In genomic region chr11:121216831-121217230, GRCm38 (mm10) we compare ENCODE assay signal across 26 mouse cellular contexts.
"Had no signal": no experiment of that assay in that cellular context is flagged by ENCODE, and none has a peak within 500 bp of the region (broad histone marks: within the 10 kb centered on the region; RNA-seq: fewer than 3 reads in every experiment).

No protein-coding gene starts in this region.

- H3K4me2 ChIP-seq: heart, embryonic 11.5 days; heart, embryonic 13.5 days; heart, embryonic 15.5 days; hindbrain, embryonic 13.5 days; hindbrain, embryonic 15.5 days; kidney, embryonic 15.5 days; limb, embryonic 13.5 days; limb, embryonic 15.5 days; liver, embryonic 12.5 days had no signal

- H3K27ac ChIP-seq: heart, adult 2 months; heart, embryonic 13.5 days; heart, embryonic 15.5 days; hindbrain, embryonic 13.5 days; hindbrain, embryonic 15.5 days; hindbrain, postnatal 0 days; kidney, embryonic 15.5 days; kidney, postnatal 0 days; limb, embryonic 13.5 days; limb, embryonic 15.5 days; liver, embryonic 12.5 days; liver, embryonic 14.5 days had no signal

- DNase-seq: forebrain, postnatal 0 days; heart, adult 11 months; heart, adult 2 months; heart, postnatal 14 days; heart, postnatal 36 days; kidney, adult 11 months; kidney, adult 2 months; kidney, adult 9 months; kidney, postnatal 14 days; kidney, postnatal 36 days; layer of hippocampus, adult 9-11 months; layer of hippocampus, postnatal 36 days; left cerebral cortex, postnatal 4 days had no signal

- H3K4me1 ChIP-seq: hindbrain, embryonic 13.5 days; hindbrain, embryonic 15.5 days; kidney, embryonic 15.5 days; limb, embryonic 13.5 days; limb, embryonic 15.5 days had no signal

- H3K9ac ChIP-seq: forebrain, postnatal 0 days; heart, embryonic 13.5 days; heart, embryonic 15.5 days; hindbrain, embryonic 13.5 days; hindbrain, embryonic 15.5 days; kidney, embryonic 15.5 days; limb, embryonic 13.5 days; limb, embryonic 15.5 days; liver, embryonic 12.5 days; liver, embryonic 14.5 days had no signal

- H3K9me3 ChIP-seq: heart, embryonic 13.5 days; heart, embryonic 15.5 days; hindbrain, embryonic 13.5 days; hindbrain, embryonic 15.5 days; kidney, embryonic 15.5 days; limb, embryonic 13.5 days; limb, embryonic 15.5 days; liver, embryonic 12.5 days had no signal

- H3K4me3 ChIP-seq: heart, adult 2 months; heart, embryonic 13.5 days; heart, embryonic 15.5 days; hindbrain, embryonic 13.5 days; hindbrain, embryonic 15.5 days; kidney, embryonic 15.5 days; limb, embryonic 13.5 days; limb, embryonic 15.5 days; liver, embryonic 12.5 days had no signal

- H3K27me3 ChIP-seq: heart, embryonic 13.5 days; heart, embryonic 15.5 days; hindbrain, embryonic 13.5 days; hindbrain, embryonic 15.5 days; kidney, embryonic 15.5 days; limb, embryonic 13.5 days; limb, embryonic 15.5 days; liver, embryonic 12.5 days had no signal

- ATAC-seq: forebrain, postnatal 0 days; hindbrain, postnatal 0 days; intestine, embryonic 16.5 days; liver, embryonic 12.5 days had no signal
